Mouse (Mus musculus) heart, embryonic 13.5 days (tissue): ENCODE results near the gene Prr15l. TPM values are rescaled to one million over a fixed set of nuclear protein-coding genes. Genes with fewer than 3 reads are reported as not detected.
A peak's percentile ranks its signal among the peaks of the same experiment; 100 is the strongest.

Experiments used
- ATAC-seq: fragments of 200-750 bp; cut with Nextera tagmentation; 2 replicates; pipeline ENCODE4 v1.8.0; 2017; ENCODE audit warnings: moderate TSS enrichment; ENCODE audit not compliant: insufficient number of reproducible peaks, low FRiP score, low TSS enrichment; ENCODE audit errors: extremely low read depth
- H3K27ac ChIP-seq: fragments of 300-500 bp; sonication (generic); replicated peaks from 2 replicates; pipeline ENCODE4 v1.5.1; 2015; ENCODE audit warnings: moderate library complexity, mild to moderate bottlenecking, inconsistent platforms
- H3K27me3 ChIP-seq: fragments of 300-500 bp; sonication (generic); replicated peaks from 2 replicates; pipeline ENCODE4 v1.6.1; 2015; ENCODE audit warnings: mild to moderate bottlenecking, inconsistent platforms
- H3K36me3 ChIP-seq: fragments of 300-500 bp; sonication (generic); 2 replicates; pipeline ENCODE4 v1.6.1; 2015; ENCODE audit warnings: mild to moderate bottlenecking, inconsistent platforms
- H3K4me1 ChIP-seq: fragments of 300-500 bp; sonication (generic); 2 replicates; pipeline ENCODE4 v1.6.1; 2015; ENCODE audit warnings: inconsistent platforms
- H3K4me2 ChIP-seq: fragments of 300-500 bp; sonication (generic); 2 replicates; pipeline ENCODE4 v1.6.1; 2015; ENCODE audit warnings: inconsistent platforms, mild to moderate bottlenecking, moderate library complexity
- H3K4me3 ChIP-seq: fragments of 300-500 bp; sonication (generic); 2 replicates; pipeline ENCODE4 v1.5.1; 2015; ENCODE audit warnings: moderate library complexity, mild to moderate bottlenecking, inconsistent platforms
- H3K9ac ChIP-seq: fragments of 300-500 bp; sonication (generic); 2 replicates; pipeline ENCODE4 v1.6.1; 2015; ENCODE audit warnings: inconsistent platforms, mild to moderate bottlenecking, moderate library complexity
- H3K9me3 ChIP-seq: fragments of 300-500 bp; sonication (generic); 2 replicates; pipeline ENCODE4 v1.6.1; 2016; ENCODE audit warnings: inconsistent platforms
- WGBS: fragments of 180-500 bp; shearing (Covaris S2); methylation state at CpG from one replicate; pipeline ENCODE4 v1.1.7; 2015; ENCODE audit warnings: mixed read lengths; 5-methylcytosine and 5-hydroxymethylcytosine counted together
- polyA plus RNA-seq: library from polyadenylated mRNA; unstranded; fragments of >200 nt; fragmentation: Nextera tagmentation; extraction: Ambion mirVana; gene quantifications from 2 replicates; pipeline ENCODE4 v1.2.1, GENCODE M21; 2015

Gene Prr15l
- polyA plus RNA-seq, 1 experiment from 2014 or later: 0.79 TPM

- Histone ChIP-seq H3K4me1 (0 out of 2 replicates have a peak, but pooled peaks cover 4% of the 10 kb centered on the region), H3K9me3 (no peaks in the 10 kb centered on the region), H3K36me3 (peaks cover 74% of the 10 kb centered on the region), H3K4me2 (no peak overlapping the region), H3K4me3 (no peak overlapping the region), H3K9ac (no peak overlapping the region), H3K27me3 (no peaks in the 10 kb centered on the region), H3K27ac (no peak overlapping the region)
- ATAC-seq: no peak
- 63% methylated on average over 6 of the region's 6 CpGs for WGBS
These were observed 25.0 kb downstream of the Prr15l start for GRCm38 (mm10) chr11:96952896-96953295.

DNA sequence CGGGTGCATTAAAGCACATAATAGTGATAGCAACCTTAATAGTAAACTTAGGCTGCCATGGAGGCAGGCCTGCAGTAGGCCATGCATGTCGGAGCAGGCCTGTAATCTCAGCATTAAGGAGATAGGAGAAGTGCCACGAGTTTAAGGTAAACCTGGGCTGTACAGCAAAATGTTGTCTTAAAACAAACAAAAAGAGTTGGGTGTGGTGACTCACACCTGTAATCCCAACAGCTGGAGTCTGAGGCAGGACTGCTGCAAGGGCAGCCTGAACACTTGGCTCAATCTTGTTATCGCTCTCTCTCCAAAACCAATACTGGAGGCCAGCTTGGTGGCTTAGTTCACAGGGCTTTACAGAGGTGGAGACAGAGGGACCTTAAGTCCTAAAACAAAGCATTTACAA, 27.2 kb downstream of the Prr15l start:
- 74% methylated on average over 4 of the region's 4 CpGs for WGBS

GRCm38 (mm10) chr11:96956009-96956724, 28.3 kb downstream of the Prr15l start:
- Histone ChIP-seq H3K9me3 (no peaks in the 10 kb centered on the region), H3K27me3 (no peaks in the 10 kb centered on the region), H3K27ac (no peak overlapping the region), H3K4me3 (no peak overlapping the region), H3K4me1 (no peaks in the 10 kb centered on the region), H3K36me3 (peaks cover 96% of the 10 kb centered on the region), H3K4me2 (no peak overlapping the region), H3K9ac (no peak overlapping the region)
- ATAC-seq: peak; percentile 31; the same call in 1 of the 2 replicates
- 59% methylated on average over 20 of the region's 20 CpGs for WGBS

More for the DNA sequence above, 27.2 kb downstream of the Prr15l start:
- Histone ChIP-seq H3K4me1 (no peaks in the 10 kb centered on the region), H3K9ac (no peak overlapping the region), H3K27ac (no peak overlapping the region), H3K27me3 (no peaks in the 10 kb centered on the region), H3K4me3 (no peak overlapping the region), H3K36me3 (peaks cover 92% of the 10 kb centered on the region), H3K9me3 (no peaks in the 10 kb centered on the region), H3K4me2 (no peak overlapping the region)
- ATAC-seq: no peak

- ATAC-seq: no peak
- Histone ChIP-seq H3K4me3 (no peak overlapping the region), H3K9me3 (no peaks in the 10 kb centered on the region), H3K27me3 (no peaks in the 10 kb centered on the region), H3K36me3 (peaks cover 96% of the 10 kb centered on the region), H3K27ac (no peak overlapping the region), H3K4me2 (no peak overlapping the region), H3K9ac (no peak overlapping the region), H3K4me1 (no peaks in the 10 kb centered on the region)
- 92% methylated on average over 10 of the region's 10 CpGs for WGBS
These were observed 29.3 kb downstream of the Prr15l start for GRCm38 (mm10) chr11:96957061-96957805.

- H3K9ac ChIP-seq: 0 out of 2 replicates have a peak overlapping the region, but pooled peaks have one; percentile 37
- peaks cover 25% of the 10 kb centered on the region for H3K4me1 ChIP-seq
- peak; percentile 39; the same call in 1 of the 2 replicates for ATAC-seq
- no peak overlapping the region for H3K4me2 ChIP-seq
- 15% methylated on average over 8 of the region's 8 CpGs for WGBS
- no peaks in the 10 kb centered on the region for H3K9me3 ChIP-seq
- peaks cover 48% of the 10 kb centered on the region for H3K36me3 ChIP-seq
- no peaks in the 10 kb centered on the region for H3K27me3 ChIP-seq
- no peak overlapping the region for H3K27ac ChIP-seq
- H3K4me3 ChIP-seq: no peak overlapping the region
These were observed 35.7 kb downstream of the Prr15l start for GRCm38 (mm10) chr11:96963580-96963979.

GRCm38 (mm10) chr11:96966172-96966571, 38.3 kb downstream of the Prr15l start:
- no peaks in the 10 kb centered on the region for H3K27me3 ChIP-seq
- H3K9me3 ChIP-seq: no peaks in the 10 kb centered on the region
- peaks cover 51% of the 10 kb centered on the region for H3K4me1 ChIP-seq
- ATAC-seq: no peak
- H3K4me3 ChIP-seq: no peak overlapping the region
- no peak overlapping the region for H3K4me2 ChIP-seq
- peaks cover 23% of the 10 kb centered on the region for H3K36me3 ChIP-seq
- WGBS: 79% methylated on average over 3 of the region's 3 CpGs
- H3K9ac ChIP-seq: no peak overlapping the region
- H3K27ac ChIP-seq: no peak overlapping the region

GRCm38 (mm10) chr11:96966914-96967543, 39.1 kb downstream of the Prr15l start:
- Histone ChIP-seq H3K9ac (peak overlapping the region; percentile 55), H3K36me3 (peaks cover 14% of the 10 kb centered on the region), H3K9me3 (no peaks in the 10 kb centered on the region), H3K4me3 (no peak overlapping the region), H3K27me3 (no peaks in the 10 kb centered on the region), H3K27ac (peak overlapping the region; percentile 99), H3K4me2 (peak overlapping the region; percentile 59), H3K4me1 (peaks cover 60% of the 10 kb centered on the region)
- ATAC-seq: no peak
- 71% methylated on average over 13 of the region's 13 CpGs for WGBS

DNA sequence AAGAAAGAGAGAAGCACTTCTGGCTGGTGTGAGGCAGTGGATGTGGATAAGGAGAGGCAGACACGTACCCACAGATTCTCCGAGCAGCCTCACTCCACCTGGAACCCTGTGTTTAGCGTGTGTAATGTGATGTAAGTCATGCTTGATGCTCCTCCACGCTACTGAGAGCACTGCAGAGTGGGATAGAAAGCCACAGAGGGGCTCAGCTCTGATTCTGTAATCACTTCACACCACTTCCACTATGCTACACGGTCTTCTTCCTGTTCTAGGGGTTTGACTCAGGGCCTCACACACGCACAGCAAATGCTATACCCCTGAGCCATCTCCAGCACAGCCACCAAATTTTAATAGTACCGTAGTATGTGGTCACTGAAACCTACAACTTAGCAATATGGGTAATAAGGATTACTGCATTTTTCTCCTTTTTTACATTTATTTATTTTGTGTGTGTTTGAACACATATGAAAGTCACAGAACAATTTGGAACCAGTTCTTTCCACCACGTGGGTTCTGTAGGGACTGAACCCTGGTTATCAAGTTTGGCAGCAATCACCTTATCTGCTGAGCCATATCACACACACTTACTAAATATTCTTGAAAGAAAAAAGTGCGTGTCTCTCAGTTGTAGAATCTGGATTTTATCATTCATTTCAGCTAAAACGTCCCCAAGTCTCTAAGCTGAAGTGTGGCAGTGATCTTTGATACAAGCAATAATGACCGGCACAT, 39.8 kb downstream of the Prr15l start:
- peak overlapping the region; percentile 55 for H3K9ac ChIP-seq
- WGBS: 47% methylated on average over 11 of the region's 11 CpGs
- H3K9me3 ChIP-seq: no peaks in the 10 kb centered on the region
- peak overlapping the region; percentile 99 for H3K27ac ChIP-seq
- H3K4me1 ChIP-seq: peaks cover 67% of the 10 kb centered on the region
- H3K4me2 ChIP-seq: peak overlapping the region; percentile 59
- ATAC-seq: no peak
- H3K27me3 ChIP-seq: no peaks in the 10 kb centered on the region
- peaks cover 8% of the 10 kb centered on the region for H3K36me3 ChIP-seq
- no peak overlapping the region for H3K4me3 ChIP-seq

GRCm38 (mm10) chr11:96968476-96968875, 40.6 kb downstream of the Prr15l start:
- Histone ChIP-seq H3K4me2 (peak overlapping the region; percentile 59), H3K9ac (peak overlapping the region; percentile 55)

GRCm38 (mm10) chr11:96969280-96969722, 41.4 kb downstream of the Prr15l start:
- Histone ChIP-seq H3K27me3 (no peaks in the 10 kb centered on the region), H3K36me3 (0 out of 2 replicates have a peak, but pooled peaks cover 5% of the 10 kb centered on the region), H3K4me2 (peak overlapping the region; percentile 59), H3K27ac (peak overlapping the region; percentile 99), H3K4me1 (peaks cover 74% of the 10 kb centered on the region), H3K4me3 (peak overlapping the region; percentile 21), H3K9me3 (no peaks in the 10 kb centered on the region), H3K9ac (peak overlapping the region; percentile 55)
- WGBS: 26% methylated on average over 5 of the region's 5 CpGs
- ATAC-seq: 0 out of 2 replicates have a peak, but pooled peaks have one; percentile 41

More at GRCm38 (mm10) chr11:96968476-96968875, 40.6 kb downstream of the Prr15l start:
- WGBS: 25% methylated on average over 6 of the region's 6 CpGs
- peaks cover 70% of the 10 kb centered on the region for H3K4me1 ChIP-seq
- no peak for ATAC-seq
- H3K4me3 ChIP-seq: 0 out of 2 replicates have a peak overlapping the region, but pooled peaks have one; percentile 4
- H3K36me3 ChIP-seq: 0 out of 2 replicates have a peak, but pooled peaks cover 3% of the 10 kb centered on the region
- H3K27me3 ChIP-seq: no peaks in the 10 kb centered on the region
- H3K27ac ChIP-seq: peak overlapping the region; percentile 99
- H3K9me3 ChIP-seq: no peaks in the 10 kb centered on the region
